Mouse (Mus musculus) frontal cortex, postnatal 25 days (tissue): ENCODE results near the gene Adipor1.
A peak's percentile ranks its signal among the peaks of the same experiment; 100 is the strongest.

ENCODE experiments used
- DNase-seq, 2 experiments: peaks; one replicate each; pipeline ENCODE4 v3.0.0; 2022; ENCODE audit warnings: low spot score in 2 of 2

The Adipor1 gene

DNA sequence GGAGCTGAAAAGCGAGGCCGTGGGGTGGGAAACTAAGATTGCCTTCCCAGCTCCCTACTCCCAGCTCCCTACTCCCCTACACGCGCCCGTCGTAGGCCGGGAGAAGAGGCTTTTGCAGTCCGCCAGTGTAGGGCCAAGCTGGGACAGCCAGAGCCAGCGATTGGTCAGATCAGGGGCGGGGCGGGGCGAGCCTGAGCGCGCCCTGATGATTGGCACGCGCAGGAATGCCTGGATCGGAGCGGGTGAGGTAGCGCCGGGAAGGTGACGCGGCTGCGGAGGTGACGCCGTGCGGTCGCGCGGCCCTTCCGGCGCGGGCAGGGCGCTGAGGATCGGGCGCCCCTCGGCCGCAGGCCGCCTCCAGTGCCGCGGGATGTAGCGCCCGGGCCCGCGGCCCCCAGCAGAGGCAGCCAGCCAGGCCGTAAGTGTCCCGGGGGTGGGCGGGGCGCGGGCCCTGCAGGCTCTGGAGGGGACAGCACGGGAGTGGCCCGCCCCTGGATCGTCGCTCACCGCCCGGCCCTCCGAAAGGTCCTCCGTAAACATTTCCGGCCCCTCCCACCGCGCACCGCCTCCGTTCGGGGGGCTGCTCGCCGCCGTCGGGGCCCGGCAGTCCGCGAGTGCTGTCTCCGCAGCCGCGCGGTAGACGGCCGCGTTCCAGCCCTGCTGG lies at the start of gene Adipor1:
Gene Adipor1, plus strand, starts transcription at position 211 of the 664 bp plus-strand sequence.
- DNase-seq = peak; percentile 87 to 94

DNA sequence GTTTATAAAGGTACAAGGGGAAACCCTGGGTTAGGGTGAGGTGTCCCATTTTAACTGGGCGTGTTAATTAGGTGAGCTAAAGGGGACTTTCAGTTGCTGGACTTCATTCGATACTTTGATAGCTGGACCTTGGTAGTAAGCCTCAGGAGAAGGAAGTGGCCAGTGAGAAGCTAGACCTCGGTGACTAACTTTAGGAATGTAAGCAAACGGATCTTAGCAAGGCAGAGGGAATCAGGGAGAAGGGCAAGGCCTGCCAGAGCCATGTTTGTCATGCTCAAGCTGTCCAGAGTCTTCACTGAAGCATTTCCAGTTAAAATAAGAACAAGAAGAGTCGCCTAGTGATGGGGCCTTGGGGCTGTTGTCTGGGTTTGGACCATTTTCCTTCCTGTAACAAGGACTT lies 49.7 kb upstream of the Adipor1 start:
- no peak for DNase-seq

GRCm38 (mm10) chr1:134368777-134369337 lies 46.3 kb upstream of the Adipor1 start:
- DNase-seq = peak; percentile 50 to 61

GRCm38 (mm10) chr1:134374124-134374523 lies 41.1 kb upstream of the Adipor1 start:
- no peak for DNase-seq

GRCm38 (mm10) chr1:134381051-134381450 lies 34.1 kb upstream of the Adipor1 start:
- no peak for DNase-seq

DNA sequence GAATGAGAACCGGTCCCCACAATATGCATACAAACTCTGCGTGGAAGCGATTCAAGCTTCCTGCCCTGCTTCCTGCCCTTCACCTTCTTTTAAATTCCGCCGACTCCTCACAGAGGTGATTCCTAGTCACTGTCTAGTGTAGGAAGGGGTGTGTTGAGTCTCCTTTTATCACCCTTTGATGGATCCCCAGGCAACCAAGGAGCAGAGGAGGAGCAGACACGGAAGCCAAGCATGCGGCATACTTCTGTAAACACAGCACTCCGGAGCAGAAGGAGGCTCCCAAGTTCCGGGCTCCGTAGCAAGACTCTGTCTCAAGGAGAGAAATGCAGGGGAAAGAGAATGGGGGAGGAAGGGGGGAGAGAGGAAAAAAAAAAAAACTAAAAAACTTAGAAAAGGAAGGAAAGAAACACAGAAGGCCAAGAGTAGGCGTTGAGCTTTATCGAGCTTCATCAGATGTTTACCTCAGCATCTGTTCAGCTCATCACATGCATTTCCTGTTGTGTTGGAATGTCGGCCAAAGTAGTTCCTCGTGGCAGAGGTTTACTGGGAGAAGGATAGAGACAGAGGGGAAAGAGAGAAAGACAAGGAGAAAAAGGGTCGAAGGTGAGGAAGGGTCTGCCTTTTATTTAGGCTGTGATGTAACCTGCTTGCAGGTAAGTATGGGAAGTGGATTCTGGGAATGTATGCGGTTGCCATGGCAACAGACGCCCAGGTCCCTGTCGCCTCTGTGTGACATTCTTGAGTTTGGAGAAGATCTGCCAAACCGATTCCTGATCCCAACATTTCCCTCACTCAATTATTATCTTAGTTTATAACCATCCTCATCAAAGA lies 33.2 kb upstream of the Adipor1 start:
- DNase-seq = no peak

GRCm38 (mm10) chr1:134384581-134384980 lies 30.6 kb upstream of the Adipor1 start:
- no peak for DNase-seq

GRCm38 (mm10) chr1:134385176-134385575 lies 30.0 kb upstream of the Adipor1 start:
- DNase-seq = no peak

GRCm38 (mm10) chr1:134385666-134386065 lies 29.5 kb upstream of the Adipor1 start, which contains the start of gene 4933406M09Rik:
Gene 4933406M09Rik (plus strand): TSS chr1:134385940.
- DNase-seq = no peak

- no peak for DNase-seq
Measured at GRCm38 (mm10) chr1:134393827-134394226, 21.4 kb upstream of the Adipor1 start.

GRCm38 (mm10) chr1:134398210-134398609 lies 17.0 kb upstream of the Adipor1 start:
- DNase-seq = no peak

- no peak for DNase-seq
Measured at GRCm38 (mm10) chr1:134399735-134400134, 15.4 kb upstream of the Adipor1 start.

GRCm38 (mm10) chr1:134405509-134406413 lies 9.4 kb upstream of the Adipor1 start, which contains the start of gene Cyb5r1:
Gene Cyb5r1 (plus strand): TSS chr1:134405559.
- DNase-seq = peak; percentile 24 to 36

- DNase-seq = no peak
Measured at GRCm38 (mm10) chr1:134406414-134406771, 8.8 kb upstream of the Adipor1 start.

GRCm38 (mm10) chr1:134408080-134408479 lies 7.1 kb upstream of the Adipor1 start:
- no peak for DNase-seq

DNA sequence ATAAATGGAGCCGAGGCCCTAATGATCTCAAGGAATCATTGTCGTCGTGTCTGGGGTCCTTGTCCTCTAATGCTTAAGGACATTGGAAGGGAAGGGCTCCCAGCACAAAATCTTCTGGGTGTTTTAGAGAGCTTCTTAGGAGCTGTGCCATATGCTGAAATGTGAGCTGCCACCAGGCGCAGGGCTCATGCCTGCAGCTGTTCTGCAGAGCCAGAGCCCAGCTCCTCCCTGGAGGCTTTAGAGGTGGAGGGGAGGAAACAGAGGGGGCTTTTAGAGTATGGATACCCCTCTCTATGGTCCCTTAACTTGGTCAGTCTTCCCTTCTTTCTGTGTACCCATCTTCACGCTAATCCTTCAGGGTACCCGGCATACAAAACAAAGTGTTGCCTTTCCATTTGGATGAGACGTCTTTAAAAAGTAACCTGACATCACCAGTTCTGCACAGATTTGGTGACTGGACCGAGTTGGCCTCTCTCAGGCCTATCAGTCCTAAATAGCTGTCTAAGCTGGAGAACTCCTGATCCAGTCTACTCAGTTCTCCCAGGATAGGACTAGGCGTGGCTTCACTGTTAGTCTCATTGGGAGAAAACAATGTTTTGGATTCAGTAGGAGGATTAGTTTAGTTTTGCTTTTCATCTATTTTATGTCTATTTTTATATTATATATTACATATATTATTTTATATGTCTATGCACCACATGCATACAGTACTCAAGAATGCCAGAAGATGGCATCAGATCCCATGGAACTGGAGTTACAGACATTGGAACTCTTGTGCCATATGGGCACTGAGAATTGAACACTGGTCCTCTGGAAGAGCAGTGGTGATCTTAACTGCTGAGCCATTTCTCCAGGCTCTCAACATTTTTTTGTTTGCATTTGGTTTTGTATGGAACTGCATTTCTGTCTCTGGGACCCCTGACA lies 3.2 kb upstream of the Adipor1 start:
- DNase-seq = no peak

GRCm38 (mm10) chr1:134414038-134414437 lies 1.1 kb upstream of the Adipor1 start:
- DNase-seq = no peak

DNA sequence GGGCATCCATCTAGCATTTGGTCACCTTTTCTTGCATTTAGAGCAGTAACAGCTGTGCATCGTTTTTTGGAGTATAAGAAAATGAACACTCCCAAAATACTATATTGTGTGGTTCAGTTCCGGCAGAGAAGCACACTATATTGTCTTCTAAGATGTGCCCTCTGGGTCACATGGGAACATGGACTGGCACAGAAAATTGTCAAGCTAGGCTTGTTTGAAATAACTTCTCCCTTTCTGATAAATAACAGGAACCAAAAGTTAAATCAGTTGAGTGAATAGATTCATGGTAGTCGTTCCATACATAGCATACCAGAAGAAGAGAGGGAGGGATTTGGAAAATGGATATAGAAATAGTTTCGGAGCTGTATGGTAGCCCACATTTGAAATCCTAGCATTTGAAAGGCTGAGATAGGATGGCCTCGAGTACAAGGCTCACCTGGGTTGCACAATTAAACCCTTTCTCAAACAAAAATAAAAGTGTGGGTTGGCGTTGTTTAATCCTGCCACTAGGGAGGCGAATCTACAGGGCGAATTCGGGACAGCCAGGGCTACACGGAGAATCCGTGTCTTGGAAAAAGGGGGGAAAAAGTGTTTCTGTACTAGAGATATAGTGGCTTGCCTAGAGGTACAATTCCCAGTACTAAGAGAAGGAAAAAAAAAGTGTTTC lies 544 bp upstream of the Adipor1 start:
- no peak for DNase-seq

GRCm38 (mm10) chr1:134418414-134418975 lies 3.3 kb downstream of the Adipor1 start:
- no peak for DNase-seq

DNA sequence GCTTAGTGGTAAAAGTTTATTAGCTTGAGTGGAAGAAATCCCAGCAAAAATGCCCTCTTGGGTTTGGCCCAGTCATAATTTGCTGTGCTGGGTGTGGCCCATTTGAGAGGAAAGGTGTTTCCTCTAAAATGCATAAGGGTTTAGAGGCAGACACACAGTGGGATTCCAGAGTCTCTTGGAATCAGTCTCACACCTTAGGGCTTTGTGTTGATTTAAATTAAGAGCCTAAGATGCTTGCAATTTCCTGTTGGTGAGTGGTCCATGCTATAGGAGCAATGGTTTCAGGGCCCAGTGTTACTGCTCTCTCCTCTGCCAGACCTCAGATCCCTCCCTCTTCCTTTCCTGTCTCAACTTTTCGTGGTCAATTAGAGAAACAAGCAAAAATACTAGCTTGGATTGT lies 4.0 kb downstream of the Adipor1 start:
- no peak for DNase-seq
